Mouse (Mus musculus) thymus, postnatal 36 days (tissue): ENCODE measurements at regions not wholly inside any gene's neighbourhood (a gene's known extent, or its start where the extent isn't known, plus 50 kb on each side); places are given as distances from the start of the nearest gene placed in this dataset.
A peak's percentile ranks its signal among the peaks of the same experiment; 100 is the strongest.

Source experiments
- DNase-seq, 2 experiments: peaks; one replicate each; pipeline ENCODE4 v3.0.0; 2022; ENCODE audit warnings: mixed read lengths in 2 of 2

DNA sequence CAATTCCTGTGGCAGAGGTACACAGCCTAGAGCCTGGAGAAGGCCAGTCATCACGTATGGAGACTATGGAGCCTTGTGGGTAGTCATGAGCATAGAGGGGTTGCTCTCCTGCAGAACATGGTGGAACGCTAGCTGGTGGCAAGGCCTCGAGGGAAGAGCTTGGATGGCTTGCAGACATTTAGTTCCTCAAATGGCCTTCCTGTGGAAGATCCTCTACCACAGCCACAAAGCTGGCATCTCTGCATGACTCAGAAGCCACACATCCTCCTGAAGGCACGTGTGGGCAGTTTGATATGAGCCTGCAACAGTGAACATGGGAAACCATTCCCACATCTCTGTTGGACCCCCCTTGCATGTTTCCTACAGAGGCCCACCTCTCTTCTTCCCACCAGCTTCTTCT, 547.9 kb upstream of the Lrrc6 start:
- DNase-seq, result no peak

DNA sequence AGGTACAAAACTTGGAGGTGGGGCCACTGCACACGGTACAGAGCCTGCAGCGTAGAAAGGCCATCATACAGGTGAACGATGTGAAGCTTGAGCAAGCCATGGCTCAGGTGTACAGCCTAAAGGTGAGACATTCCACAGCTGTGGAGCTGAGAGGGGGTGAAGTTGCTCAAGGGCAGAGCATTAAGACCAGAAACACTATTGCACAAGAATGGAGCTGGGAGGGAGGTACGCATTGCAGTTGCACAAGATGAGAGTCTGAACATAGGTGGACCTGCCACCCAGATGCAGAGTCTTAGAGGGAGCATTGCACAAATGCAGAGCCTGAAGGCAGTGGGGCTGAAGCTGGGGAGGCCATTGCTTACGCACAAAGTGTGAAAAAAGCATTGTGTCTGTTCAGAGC, 547.4 kb upstream of the Lrrc6 start:
- DNase-seq, result no peak

DNA sequence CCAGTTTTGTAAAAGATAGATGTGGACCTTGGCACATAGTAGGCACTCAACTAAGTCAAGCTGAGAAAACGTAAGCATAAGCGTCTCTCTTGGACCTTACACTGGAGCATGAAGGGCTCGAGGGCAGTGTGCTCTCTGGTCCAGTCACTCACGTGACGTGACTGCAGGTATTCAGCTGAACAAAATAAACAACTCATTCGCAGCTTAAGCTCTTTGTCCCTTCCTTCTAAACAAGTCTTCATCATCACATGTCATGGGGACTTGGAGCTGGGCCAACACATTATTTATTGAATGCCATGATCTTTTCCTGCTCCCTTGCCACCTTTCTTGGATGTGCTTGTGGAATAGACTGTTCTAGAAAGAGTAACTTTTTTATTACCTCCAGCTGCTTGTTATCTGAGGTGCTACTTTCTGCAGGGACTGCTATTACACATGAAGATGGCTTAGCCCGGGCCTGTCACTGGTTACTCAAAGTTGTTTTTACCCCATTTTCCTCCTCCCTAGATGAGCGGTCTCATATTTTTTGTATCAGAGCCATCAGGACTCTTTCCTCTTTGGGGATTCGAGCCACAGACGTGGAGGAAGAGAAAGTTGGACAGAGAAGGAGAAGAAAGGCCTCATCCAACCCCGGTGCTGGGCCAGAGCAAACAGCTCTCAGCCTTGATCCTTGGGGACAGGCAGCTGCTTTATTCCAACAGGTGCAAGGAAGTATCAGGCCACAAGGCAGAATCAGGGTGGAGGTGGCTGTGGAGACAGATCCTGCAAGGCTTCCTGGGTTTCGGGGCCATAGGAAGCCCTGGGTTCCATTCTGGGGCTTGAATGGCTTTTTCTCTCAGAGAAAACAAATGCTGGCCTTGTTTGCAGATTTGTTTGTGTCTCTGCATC, 545.5 kb upstream of the Lrrc6 start:
- DNase-seq, result no peak

DNA sequence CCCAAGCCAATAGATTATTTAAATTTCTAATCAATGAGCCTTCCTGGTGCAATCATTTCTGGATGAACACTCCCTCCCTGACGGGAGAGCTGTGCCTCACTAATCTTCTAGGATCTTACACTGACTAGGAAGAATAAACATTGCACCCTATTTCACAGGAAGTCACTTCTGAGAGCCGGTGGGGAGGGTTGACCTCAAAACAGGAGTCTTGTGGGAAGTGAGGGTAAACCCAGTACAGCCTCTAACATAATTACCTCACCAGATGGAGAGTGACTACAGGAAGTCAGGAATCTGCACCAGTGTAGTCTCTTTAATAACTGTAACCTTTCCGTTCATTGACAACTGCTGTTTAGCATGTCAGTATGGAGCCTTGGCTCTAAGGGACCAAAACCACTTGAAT, 544.6 kb upstream of the Lrrc6 start:
- peak; percentile 42 to 61 for DNase-seq

DNA sequence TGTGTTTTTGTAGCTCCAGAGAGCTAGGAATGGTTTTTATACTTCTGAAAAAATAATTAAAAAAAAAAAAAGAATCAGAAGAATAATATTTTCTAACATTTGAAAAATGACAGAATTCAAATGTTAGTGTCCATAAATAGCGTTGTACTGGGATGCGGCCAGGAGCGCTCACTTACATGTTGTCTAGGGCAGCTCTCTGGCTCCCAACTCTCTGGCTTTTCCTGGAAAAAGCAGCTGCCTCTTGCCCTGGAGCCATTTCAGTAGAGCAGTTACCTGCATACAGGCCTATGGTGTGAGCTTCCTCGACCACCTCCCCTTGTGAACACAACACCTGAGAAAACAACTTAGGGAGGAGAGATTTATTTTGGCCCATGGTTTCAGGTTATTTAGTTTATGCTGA, 544.1 kb upstream of the Lrrc6 start:
- no peak for DNase-seq

DNA sequence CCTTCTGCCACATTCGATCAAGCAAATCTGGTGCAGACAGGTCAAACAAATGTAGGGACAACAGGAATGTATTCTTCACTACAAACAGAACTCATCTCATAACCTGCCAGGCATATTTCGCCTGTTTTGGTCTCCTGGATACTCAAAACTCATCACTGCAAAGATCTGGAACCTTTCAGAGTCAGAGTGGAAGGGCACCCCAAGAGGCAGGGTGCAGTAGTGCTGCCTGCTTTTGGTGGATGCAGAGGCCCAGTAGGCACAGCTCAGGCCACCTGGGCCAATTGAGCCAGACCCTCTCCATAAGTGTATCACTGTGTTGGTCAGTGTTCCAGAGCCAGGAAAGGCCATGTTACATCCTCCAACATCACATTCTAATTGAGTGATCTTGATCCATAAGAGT, 541.4 kb upstream of the Lrrc6 start:
- DNase-seq, result peak; percentile 46 to 48

DNA sequence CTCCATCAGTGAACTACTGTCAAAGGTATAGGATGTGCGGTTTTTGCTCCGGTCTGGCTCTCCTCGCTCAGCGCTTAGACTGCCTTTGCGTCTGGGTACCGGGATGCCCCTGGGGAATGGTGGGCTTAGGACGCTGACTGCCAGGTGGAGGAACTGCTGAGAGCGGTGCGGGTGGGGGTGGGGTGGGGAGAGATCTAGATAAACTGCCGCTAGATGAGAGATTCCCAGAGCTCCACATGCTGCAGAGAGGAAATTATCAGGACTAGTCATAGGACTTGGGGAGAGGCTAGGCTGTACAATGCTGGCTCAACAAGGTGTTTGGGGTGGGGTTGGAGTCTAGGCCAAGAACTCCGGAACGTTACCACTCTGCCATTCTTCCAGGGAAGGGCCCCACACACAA, 539.5 kb upstream of the Lrrc6 start:
- peak in 1 of 2 experiments; percentile 36 for DNase-seq

DNA sequence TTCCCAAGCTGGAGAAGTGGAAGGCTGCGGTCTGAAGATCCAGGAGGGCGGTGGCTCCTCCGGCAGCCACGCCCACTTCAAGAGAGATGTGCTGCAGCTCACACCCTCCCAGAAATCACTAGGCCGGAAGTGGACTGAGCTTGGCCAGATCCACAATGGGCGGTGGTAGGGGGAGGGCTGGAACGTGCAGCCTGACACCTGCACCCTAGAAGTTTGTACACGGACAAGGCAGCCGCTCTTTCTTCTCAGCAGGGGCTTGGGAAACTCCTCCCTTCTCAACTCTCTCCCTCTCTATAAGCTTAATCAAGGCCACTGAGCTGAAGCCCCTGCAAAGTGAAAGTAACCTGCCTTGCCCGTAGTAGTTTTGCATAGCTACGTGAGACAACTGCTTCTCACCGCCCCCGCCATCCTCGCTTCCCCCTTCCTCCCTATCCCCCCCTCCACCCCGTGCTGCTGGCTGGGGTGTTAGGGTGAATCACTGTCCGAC, 538.8 kb upstream of the Lrrc6 start:
- peak; percentile 71 to 78 for DNase-seq

DNA sequence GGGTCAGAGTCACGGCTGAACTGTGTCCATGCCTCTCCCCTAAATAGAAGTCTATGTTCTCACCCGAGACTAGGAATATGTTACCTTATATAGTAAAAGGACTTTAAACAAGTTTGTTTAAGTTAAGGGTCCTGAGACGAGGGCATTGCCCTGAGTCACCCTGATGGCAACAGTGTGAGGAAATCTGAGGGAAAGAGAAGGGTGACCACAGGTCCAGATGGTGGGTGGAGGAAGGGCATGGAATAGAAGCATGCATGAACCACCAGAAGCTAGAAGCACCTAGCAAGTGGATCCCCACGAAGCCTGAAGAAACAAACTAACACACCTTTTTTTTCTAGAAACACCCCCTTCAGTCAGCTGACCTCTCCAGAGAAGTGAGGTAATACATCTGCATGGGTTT, 536.9 kb upstream of the Lrrc6 start:
- DNase-seq, result no peak

DNA sequence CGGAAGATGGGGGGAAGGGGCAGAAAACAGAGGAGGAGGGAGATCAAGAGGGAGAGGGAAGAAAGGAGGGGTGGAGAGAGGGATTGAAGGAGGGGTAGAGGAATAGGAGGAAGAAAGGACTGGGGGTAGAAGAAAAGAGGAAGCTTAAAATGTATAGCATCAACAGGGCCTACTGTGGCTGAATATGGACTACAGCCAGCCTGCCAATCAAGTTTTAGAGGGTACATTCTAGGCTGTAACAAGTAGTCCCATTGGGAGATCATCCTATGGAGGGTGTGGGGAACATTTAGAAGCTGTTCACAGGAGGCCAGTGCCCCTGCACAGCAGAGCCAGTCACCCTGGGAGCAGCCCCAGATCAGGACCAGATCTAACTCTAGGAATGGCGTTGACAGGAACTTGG, 535.6 kb upstream of the Lrrc6 start:
- no peak for DNase-seq

DNA sequence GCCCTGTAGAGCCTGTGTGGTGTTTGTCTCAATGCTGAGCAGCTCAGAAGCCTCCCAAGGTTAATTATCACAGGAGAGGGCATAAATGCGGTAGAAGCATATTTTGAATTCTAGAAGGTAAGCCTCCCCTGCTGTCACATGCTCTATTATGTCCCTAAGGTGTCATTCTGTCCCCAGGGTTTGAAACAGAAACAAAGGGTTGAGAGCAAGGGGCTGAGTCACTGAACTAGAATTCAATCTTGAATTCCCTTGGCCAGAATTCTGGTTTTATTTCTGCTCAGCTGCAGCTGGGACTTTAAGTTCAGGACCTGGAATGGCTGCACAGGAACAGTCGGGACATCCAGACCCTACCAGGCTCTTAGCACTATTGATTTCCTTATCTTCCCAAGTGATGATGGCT, 533.2 kb upstream of the Lrrc6 start:
- DNase-seq, result no peak

DNA sequence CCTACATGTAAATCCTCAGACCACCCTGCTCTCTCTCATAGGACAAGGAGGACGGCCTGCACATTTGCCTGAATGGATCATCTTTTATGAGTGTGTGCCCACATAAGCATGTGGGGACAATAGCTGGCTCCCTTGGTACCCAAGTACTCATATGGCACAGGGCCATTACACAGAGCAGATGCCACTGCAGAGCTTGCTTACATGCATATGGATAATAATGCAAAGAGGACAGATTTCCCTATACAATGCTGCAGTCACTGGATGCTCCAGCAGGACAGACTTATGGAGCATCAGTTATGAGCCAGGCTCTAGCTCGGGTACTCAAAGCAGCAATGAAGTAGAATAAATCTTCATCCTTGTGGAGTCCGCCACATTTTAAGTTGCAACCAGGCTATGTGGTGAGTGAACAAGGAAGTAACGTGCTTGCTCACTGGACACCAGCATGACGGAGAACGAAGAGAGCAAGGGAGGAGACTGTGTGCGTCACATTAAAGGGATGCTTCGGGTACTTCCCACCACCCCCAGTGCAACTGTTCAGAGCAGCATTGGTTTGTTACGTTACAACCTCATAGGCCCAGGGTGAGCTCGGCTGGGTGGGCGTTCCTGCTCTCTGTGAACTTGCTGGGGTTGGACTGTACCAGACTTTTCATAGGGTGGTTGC, 531.3 kb upstream of the Lrrc6 start:
- DNase-seq, result no peak

DNA sequence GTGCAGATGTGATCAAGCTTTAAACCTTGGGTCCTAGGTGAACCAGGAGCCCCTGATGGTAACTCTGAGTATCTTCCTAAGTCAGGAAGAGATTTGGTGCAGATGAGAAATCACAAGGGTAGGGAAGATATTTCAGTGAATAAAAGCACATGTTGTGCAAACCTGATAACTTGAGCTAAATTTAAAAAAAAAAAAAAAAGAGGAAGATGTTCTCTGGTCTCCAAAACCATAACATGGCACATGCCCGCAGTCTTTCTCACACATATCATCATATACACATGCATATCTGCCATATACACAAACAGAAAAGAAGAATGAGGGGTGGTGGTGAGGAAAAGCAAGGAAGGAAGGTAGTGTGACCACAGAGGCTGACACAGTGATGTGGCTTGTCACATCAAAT, 530.3 kb upstream of the Lrrc6 start:
- DNase-seq, result no peak

DNA sequence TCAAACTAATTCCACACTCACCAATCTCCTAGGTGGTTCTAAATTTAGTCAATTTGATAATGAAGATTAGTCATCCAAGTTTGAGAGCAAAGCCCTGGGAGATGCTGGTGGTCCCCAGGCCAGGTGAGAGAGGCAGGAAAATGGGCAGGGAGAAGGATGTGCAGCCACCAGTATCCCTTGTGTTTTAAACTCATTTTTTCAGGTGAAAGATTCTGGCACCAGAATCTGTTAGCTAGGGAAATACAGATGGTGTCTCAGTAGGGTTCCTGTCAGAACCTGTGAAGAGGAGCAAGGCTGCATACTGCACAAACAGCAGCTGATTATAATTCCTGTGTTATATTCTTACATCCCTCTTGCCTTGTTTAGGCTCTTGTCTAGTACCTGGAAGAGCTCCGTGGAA, 527.5 kb upstream of the Lrrc6 start:
- DNase-seq, result no peak

DNA sequence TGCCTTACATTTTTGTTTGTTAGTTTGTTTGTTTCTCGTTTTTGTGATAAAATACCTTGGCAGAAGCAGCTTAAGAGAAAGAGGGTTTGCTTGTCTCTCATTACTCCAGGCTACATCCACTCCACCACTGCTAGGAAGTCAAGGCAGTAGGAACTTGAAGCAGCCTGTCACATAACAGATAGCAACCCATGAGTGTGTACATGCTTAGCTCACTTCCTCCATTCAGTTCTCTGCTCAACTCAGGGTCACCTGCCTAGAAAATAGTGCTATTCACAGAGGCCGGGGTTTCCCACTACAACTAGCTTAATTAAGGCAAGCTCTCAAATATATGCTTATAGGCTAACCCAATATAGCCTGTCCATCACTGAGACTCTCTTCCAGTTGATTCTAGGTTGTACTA, 527.0 kb upstream of the Lrrc6 start:
- no peak for DNase-seq

DNA sequence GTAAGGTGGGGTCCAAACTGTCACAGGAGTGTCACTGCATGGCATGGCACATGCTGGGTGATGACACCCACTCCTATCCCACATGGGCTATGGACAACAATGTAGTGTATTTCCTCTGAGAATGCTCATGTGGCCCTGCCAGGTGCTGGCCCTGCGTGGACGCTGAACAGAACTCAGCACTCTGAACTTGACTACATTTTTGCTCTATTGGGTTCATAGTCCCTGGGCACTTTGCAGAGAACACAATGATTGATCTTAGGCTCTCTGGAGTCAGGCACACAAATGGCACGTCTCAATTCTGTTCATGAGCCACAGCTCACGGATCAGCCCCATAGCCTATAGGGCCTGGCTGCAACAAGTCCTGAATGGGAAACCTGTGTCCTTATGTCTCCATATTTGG, 525.0 kb upstream of the Lrrc6 start:
- DNase-seq, result no peak

DNA sequence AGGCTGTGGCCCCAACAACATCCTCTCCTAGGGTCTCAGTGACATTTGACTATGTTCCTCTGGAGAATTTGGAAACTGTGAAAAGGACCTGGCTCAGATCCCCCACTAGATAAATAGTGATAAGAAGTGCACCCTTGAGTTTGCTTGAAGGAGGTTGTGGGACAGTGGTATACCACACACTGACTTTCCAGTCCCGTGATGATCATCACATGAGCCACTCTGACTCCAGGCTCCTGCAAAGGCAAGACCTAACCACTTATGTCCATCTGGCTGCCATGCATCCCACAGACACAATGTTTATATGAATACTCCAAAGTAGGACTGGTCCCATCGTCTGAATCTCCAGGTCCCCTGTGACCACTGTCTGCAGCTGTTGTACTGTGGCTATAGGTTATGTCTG, 523.7 kb upstream of the Lrrc6 start:
- no peak for DNase-seq

DNA sequence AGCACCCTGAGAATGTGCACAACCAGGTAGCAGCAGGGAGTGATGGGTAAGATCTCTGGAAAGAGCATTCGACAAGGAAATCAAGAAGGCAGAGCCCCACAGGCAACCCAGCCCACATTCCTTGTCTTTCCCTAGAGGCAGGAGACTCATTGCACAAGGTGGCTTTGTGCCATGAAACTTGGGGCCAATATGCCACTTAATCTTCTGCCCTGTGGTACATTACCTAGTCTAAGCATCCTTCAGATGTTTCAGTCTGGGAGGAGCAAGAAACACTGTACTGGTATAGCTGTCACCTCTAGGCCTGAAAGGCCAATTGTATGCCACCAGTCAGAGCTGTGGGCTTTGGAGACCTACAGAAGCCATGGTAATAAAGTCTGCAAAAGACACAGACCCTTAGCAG, 522.4 kb upstream of the Lrrc6 start:
- DNase-seq, result no peak

DNA sequence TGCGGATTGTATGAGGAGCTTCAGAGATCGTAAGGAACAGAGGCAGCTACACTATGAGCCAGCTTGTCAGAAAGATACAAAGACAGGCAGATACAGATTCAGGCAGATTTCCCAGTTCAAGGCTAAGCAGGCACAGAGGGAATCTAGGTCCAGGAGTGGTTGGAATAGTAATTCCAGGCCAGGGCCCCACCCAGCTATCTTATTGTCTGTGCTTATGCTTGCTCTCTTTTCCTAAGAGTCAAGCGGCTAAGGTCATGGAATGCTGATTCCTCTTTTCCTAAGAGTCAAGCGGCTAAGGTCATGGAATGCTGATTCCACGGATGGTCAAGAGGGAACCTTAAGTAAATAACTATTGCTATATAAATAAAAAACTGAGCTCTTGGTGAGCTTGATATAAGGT, 520.7 kb upstream of the Lrrc6 start:
- DNase-seq, result no peak

DNA sequence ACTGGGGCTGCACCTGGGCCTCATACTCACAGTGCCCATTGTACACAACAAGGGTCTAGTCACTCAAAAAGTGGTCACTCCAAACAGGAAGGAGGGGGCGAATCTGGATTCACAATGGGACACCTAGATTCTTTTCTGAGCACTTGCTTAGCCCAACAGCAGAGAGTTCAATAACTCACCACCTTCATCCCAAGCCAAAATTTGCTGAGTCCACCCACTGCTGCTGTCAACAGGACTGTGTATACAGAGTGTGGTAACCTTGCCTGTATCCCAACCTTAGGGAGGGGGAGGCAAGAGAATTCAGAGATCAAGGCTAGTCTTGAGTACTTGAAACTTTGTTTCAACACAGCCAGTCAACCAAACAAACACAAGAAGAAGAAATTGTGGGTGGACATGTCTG, 519.2 kb upstream of the Lrrc6 start:
- DNase-seq, result no peak

DNA sequence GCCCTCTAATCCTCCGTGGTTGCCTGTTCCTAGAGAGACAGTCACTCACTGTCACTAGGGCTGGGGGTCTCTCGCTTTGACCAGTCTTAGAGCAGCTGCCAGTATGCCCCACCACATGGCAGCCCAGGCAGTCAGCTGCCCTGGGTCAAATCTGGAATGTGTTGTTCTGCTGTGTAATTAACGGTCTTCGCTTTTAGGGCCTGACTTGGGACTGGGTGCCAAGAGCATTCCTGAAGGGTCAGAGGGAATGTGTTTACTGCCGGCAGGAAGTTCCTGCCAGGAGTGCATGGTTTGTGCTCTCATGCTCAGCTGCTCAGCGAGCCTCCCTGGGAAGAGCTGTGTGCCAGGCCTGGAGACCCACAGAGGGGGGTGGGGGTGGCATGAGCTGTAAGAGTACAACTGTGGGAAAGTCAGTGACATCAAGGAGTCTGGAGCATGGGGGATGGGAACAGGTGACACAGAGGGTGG, 518.5 kb upstream of the Lrrc6 start:
- no peak for DNase-seq
